Mouse (Mus musculus) heart, postnatal 0 days (tissue): ENCODE data around the gene Zfp652. TPM values are rescaled to one million over a fixed set of nuclear protein-coding genes. Genes with fewer than 3 reads are reported as not detected.

ENCODE experiments used
- ATAC-seq: fragments of 200-750 bp; cut with Nextera tagmentation; 2 replicates; pipeline ENCODE4 v1.8.0; 2017; ENCODE audit warnings: low read depth, moderate number of reproducible peaks, moderate library complexity; ENCODE audit not compliant: insufficient read depth
- DNase-seq: peaks from one replicate; pipeline ENCODE4 v3.0.0-alpha.2; 2016; ENCODE audit warnings: low spot score
- H3K27ac ChIP-seq: fragments of 300-500 bp; sonication (generic); 2 replicates; pipeline ENCODE4 v1.5.1; 2014; ENCODE audit warnings: low read depth, mild to moderate bottlenecking
- H3K27me3 ChIP-seq: fragments of 300-500 bp; sonication (generic); 2 replicates; pipeline ENCODE4 v1.6.1; 2014; ENCODE audit warnings: low read length, mixed read lengths; ENCODE audit not compliant: control insufficient read depth, insufficient read depth
- H3K36me3 ChIP-seq: fragments of 300-500 bp; sonication (generic); replicated peaks from 2 replicates; pipeline ENCODE4 v1.6.1; 2014; ENCODE audit warnings: low read length, mixed read lengths; ENCODE audit not compliant: control insufficient read depth, insufficient read depth
- H3K4me1 ChIP-seq: fragments of 300-500 bp; sonication (generic); 2 replicates; pipeline ENCODE4 v1.6.1; 2014; ENCODE audit warnings: antibody characterized with exemption; ENCODE audit not compliant: control insufficient read depth, insufficient read depth
- H3K4me2 ChIP-seq: fragments of 300-500 bp; sonication (generic); 2 replicates; pipeline ENCODE4 v1.6.1; 2014; ENCODE audit warnings: low read depth, mild to moderate bottlenecking, low read length, moderate library complexity
- H3K4me3 ChIP-seq: fragments of 300-500 bp; sonication (generic); 2 replicates; pipeline ENCODE4 v1.5.1; 2014; ENCODE audit warnings: low read depth, low read length
- H3K9ac ChIP-seq: fragments of 300-500 bp; sonication (generic); replicated peaks from 2 replicates; pipeline ENCODE4 v1.6.1; 2014; ENCODE audit warnings: low read depth, low read length, mixed read lengths
- H3K9me3 ChIP-seq: fragments of 300-500 bp; sonication (generic); replicated peaks from 2 replicates; pipeline ENCODE4 v1.6.1; 2016; ENCODE audit warnings: low read length; ENCODE audit not compliant: control insufficient read depth
- CTCF ChIP-seq: IDR thresholded peaks from 2 replicates; pipeline ENCODE4 v1.5.1; 2016; ENCODE audit warnings: antibody characterized with exemption, control low read depth, low read depth
- EP300 ChIP-seq: IDR thresholded peaks from 2 replicates; pipeline ENCODE4 v1.6.1; 2016; ENCODE audit warnings: antibody characterized with exemption, low read depth
- whole genome bisulfite sequencing: fragments of 180-500 bp; shearing (Covaris S2); extraction: QIAGEN DNeasy Blood & Tissue Kit; methylation state at CpG from one replicate; pipeline ENCODE4 v1.1.7; 2014; 5-methylcytosine and 5-hydroxymethylcytosine counted together
- polyA plus RNA-seq: library from polyadenylated mRNA; unstranded; fragments of >200 nt; fragmentation: Nextera tagmentation; extraction: Ambion mirVana; gene quantifications from 2 replicates; pipeline ENCODE4 v1.2.1, GENCODE M21; 2015
- total RNA-seq: library from RNA; depleted of rRNA; stranded (reverse); fragments of >200 nt; gene quantifications from 2 replicates; pipeline ENCODE4 v1.2.3, GENCODE M21; 2014; ENCODE audit warnings: low replicate concordance

Gene Zfp652
- total and polyA plus RNA-seq, 2 experiments from 2014 or later = 9.9 to 13.6 TPM

DNA sequence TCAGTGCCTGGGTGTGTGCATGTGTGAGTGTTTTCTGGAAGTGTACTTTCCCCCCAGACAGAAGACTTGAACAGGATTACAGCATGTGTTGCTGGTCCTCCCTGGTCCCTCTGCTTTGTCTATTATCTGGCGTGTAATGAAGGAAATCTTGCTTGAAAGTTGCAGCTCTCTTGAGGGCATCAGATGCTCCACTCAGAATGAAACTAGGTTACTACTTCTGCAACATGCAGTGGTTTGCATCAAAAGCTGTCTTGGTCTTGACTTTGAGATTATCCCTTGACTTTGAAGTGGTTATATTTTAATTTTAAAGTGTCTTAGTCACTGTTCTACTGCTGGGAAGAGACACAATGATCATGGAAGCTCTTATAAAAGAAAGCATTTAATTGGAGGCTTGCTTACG, 22.0 kb downstream of the Zfp652 start:
- no peaks in the 10 kb centered on the region for H3K36me3 ChIP-seq
- no peak for ATAC-seq
- H3K4me3 ChIP-seq = no peak overlapping the region
- 91% methylated on average over 2 of the region's 2 CpGs for WGBS
- no peak for DNase-seq
- H3K9me3 ChIP-seq = no peaks in the 10 kb centered on the region
- no peak overlapping the region for H3K4me2 ChIP-seq
- no peak overlapping the region for H3K27ac ChIP-seq
- TF ChIP-seq EP300 = no peak
- H3K9ac ChIP-seq = no peak overlapping the region
- no peaks in the 10 kb centered on the region for H3K27me3 ChIP-seq
- peaks cover 10% of the 10 kb centered on the region; the same call in 1 of the 2 replicates for H3K4me1 ChIP-seq

DNA sequence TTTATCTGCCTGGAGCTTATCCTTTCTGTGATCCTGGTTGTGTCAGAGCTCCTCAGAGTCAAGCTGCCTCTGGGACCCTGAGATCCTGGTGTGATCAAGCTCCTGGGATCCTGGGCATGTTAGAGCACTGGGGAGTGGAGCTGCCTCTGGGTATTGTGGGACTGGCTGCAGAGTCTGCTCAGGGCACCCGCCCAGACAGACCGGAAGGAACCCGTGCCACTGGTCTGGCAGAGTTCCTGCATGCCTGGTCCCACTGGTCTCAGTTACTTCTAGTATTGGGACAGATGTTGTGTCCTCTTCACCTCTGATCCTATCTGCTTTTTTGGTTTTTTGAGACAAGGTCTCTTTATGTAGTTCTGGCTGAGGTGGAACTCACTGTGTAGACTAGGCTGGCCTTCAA, 25.3 kb downstream of the Zfp652 start:
- Histone ChIP-seq H3K27ac (no peak overlapping the region; the same call in 1 of the 2 replicates), H3K36me3 (no peaks in the 10 kb centered on the region), H3K27me3 (no peaks in the 10 kb centered on the region), H3K4me3 (no peak overlapping the region), H3K4me2 (no peak overlapping the region), H3K9me3 (no peaks in the 10 kb centered on the region), H3K9ac (no peak overlapping the region), H3K4me1 (peaks cover 10% of the 10 kb centered on the region; the same call in 1 of the 2 replicates)
- WGBS = 28% methylated on average over 3 of the region's 3 CpGs
- ATAC-seq = no peak
- no peak for TF ChIP-seq CTCF
- no peak for TF ChIP-seq EP300
- no peak for DNase-seq

DNA sequence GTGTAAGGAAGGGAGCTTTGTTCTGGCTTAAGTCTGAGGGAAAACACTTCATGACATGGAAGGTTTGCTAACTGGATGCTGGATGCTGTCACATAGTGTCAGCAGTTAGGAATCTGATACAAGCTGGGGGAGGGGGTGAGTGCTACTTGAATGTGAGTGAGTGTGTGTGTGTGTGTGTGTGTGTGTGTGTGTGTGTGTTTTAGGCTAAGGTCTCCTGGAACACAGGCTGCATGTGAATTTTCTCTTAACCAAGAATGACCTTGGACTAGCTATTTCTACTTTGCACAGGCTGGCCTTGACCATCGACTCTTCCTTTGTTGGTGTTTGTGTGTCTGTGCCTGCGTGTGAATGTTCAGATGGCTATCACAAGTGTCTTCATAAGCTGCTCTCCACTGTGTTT, 32.0 kb downstream of the Zfp652 start:
- no peaks in the 10 kb centered on the region for H3K9me3 ChIP-seq
- WGBS = 82% methylated on average over 2 of the region's 2 CpGs
- no peak for ATAC-seq
- no peak overlapping the region for H3K27ac ChIP-seq
- H3K36me3 ChIP-seq = peaks cover 8% of the 10 kb centered on the region
- no peaks in the 10 kb centered on the region for H3K4me1 ChIP-seq
- no peak overlapping the region for H3K4me2 ChIP-seq
- TF ChIP-seq CTCF = no peak
- no peak for TF ChIP-seq EP300
- no peak overlapping the region for H3K4me3 ChIP-seq
- H3K27me3 ChIP-seq = no peaks in the 10 kb centered on the region
- no peak overlapping the region for H3K9ac ChIP-seq
- no peak for DNase-seq

DNA sequence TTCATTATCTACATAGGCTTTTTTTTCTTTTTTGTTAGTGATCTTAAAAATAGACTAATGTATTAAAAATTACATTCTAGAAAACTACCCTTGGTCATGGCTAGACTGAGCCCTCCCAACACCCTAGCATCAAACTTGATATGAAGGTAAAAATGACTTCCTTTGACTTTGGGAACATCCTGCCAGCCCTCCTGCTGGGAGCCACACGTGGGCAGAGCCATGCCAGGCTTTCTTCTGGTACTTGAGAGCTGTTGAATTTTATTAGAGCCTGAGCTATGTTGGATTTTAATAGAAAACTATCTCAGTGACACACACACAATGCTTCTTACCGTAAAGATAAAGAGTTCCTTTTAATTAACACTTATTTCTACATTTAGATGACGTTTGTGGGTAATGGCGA, 34.3 kb downstream of the Zfp652 start:
- DNase-seq (no peak), ATAC-seq (no peak)
- TF ChIP-seq EP300 = no peak
- TF ChIP-seq CTCF = no peak
- no peaks in the 10 kb centered on the region for H3K9me3 ChIP-seq
- H3K9ac ChIP-seq = no peak overlapping the region
- H3K36me3 ChIP-seq = peaks cover 15% of the 10 kb centered on the region
- H3K4me3 ChIP-seq = no peak overlapping the region
- WGBS = 70% methylated on average over 4 of the region's 4 CpGs
- H3K4me2 ChIP-seq = no peak overlapping the region
- no peak overlapping the region for H3K27ac ChIP-seq
- H3K4me1 ChIP-seq = no peaks in the 10 kb centered on the region
- no peaks in the 10 kb centered on the region for H3K27me3 ChIP-seq

- WGBS = 83% methylated on average over 5 of the region's 5 CpGs
- no peak overlapping the region for H3K4me2 ChIP-seq
- no peak overlapping the region for H3K27ac ChIP-seq
- no peaks in the 10 kb centered on the region for H3K4me1 ChIP-seq
- H3K36me3 ChIP-seq = peaks cover 27% of the 10 kb centered on the region
- no peak overlapping the region for H3K9ac ChIP-seq
- TF ChIP-seq EP300 (no peak), CTCF (no peak)
- H3K27me3 ChIP-seq = no peaks in the 10 kb centered on the region
- no peaks in the 10 kb centered on the region for H3K9me3 ChIP-seq
- no peak overlapping the region for H3K4me3 ChIP-seq
- DNase-seq (no peak), ATAC-seq (no peak)
Observed at GRCm38 (mm10) chr11:95748331-95748730, 35.9 kb downstream of the Zfp652 start.

- H3K27ac ChIP-seq = no peak overlapping the region
- no peak for ATAC-seq
- no peak overlapping the region for H3K4me3 ChIP-seq
- 80% methylated on average over 15 of the region's 15 CpGs for WGBS
- H3K4me1 ChIP-seq = no peaks in the 10 kb centered on the region
- peaks cover 39% of the 10 kb centered on the region for H3K36me3 ChIP-seq
- TF ChIP-seq EP300 (no peak), CTCF (no peak)
- no peaks in the 10 kb centered on the region for H3K27me3 ChIP-seq
- DNase-seq = no peak
- H3K4me2 ChIP-seq = no peak overlapping the region
- no peak overlapping the region for H3K9ac ChIP-seq
- H3K9me3 ChIP-seq = no peaks in the 10 kb centered on the region
Observed at GRCm38 (mm10) chr11:95749619-95750018, 37.1 kb downstream of the Zfp652 start.
